Mouse (Mus musculus): Measurements from ENCODE around the gene 4930407I10Rik. TPM values are rescaled to one million over a fixed set of nuclear protein-coding genes. Genes with fewer than 3 reads are reported as not detected.

The 4930407I10Rik gene
- total RNA-seq, 2 experiments from 2014 or later, result not detected

DNA sequence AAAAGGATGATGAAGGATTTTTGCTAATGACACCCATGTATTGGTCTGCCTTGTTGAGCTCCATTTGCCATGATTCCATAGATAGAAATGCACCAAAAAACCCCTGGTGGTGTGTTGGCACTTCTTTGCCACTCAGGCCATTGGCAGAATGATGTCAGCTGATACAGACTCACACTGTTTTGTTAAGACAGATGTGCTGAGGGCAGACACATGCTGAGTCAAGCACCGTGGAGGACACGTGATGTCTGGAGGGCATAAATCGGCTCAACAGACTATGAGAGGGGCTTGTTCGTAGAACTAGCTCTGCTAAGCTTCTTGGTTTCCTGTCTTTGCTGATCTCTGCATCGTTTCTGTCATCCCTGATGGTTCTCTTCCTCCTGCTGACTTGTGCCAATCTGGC is 6.4 kb upstream of the 4930407I10Rik start:
- no peak for DNase-seq

DNA sequence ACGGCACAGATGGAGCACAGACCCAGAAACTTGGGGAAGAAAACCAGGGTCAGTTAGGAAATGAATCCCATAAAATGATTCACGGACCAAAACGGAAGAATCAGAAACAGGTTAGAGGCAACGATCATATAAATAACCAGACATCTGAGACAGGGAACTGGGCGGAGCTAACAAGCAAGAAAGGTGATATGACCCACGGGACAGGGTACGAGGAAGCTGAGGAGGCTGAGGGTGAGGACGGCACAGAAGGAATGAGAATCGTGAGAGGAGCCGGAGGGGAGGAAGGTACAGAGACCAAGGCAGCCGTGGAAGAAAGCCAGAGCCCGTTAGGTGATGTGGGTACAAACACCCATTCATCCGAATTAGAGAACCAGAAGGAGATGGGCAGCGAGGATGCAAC is 5.0 kb downstream of the 4930407I10Rik start:
- DNase-seq, result no peak

DNA sequence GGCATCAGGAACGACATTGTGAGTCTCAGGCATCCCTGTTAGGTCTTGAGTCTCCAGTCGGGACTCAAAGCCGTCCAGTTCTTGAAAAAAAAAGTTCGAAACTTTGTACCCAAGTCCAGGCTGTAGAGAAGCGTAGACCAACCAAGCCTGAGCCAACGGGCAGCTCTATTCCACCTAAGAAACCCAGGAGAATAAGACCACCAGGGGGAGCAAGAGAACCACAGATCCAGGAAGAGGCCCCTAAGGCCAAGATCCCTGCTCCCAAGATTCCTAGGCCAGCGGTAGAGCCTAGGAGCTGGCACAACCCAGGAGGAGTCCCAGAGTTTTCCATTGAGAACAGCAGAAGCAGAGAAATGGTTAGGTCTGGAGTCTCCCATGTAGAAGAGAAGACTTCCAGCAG is 6.6 kb downstream of the 4930407I10Rik start:
- peak; percentile 48 for DNase-seq

DNA sequence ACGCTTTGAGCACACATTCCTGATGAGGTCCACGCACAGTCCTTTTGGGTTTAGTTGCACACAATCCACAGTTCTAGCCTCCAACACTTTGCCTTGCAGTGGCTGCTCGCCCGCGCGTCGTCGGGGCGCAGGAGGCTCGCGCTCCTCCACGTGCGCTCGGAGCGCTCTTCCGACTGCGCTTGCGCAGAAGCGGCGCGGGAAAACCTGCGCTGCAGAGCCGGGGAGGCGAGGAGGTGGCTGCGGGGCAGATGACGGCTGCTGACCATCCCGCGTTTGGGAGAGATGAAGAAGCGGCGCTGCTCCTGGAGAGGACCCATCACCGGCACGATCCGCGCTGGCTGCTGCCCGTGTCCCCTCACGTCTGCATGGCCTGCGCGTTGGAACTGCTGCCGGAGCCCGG is 10.9 kb downstream of the 4930407I10Rik start, which contains the start of gene Mei1:
TSS of gene Mei1 (plus strand) at position 99 of the 400 bp plus-strand sequence.
- DNase-seq, result no peak

DNA sequence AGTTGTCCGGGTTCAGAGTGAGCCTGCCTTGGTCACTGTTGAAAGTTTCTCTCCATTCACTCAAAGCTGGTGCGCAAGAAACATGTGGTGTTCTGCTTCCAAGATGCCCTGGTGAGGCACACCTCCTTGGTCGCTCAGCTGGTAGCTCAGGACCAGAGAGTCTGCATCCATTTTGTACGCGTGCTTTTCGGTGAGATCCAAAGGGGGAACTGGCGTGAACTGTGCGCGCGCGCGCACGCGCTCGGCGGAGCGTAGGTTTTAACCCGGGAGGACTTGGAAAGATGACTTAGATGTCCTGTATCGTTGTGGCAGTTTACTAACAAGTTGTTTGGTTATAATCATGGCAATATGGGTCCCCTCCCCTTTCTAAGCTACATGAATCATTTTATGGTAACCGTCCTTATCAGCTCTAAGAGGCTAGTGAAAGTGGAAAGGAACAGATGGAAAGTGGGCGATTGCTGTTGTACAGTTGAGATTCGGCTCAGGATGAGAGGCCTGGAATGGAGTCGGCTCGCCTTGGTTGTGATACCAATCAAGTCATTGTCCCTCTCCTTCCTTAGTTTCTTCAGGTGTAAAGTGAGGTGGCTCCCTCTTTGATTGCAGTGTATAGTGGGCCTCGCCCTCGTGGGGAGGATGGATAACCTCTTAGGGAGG is 13.0 kb downstream of the 4930407I10Rik start:
- no peak for DNase-seq

DNA sequence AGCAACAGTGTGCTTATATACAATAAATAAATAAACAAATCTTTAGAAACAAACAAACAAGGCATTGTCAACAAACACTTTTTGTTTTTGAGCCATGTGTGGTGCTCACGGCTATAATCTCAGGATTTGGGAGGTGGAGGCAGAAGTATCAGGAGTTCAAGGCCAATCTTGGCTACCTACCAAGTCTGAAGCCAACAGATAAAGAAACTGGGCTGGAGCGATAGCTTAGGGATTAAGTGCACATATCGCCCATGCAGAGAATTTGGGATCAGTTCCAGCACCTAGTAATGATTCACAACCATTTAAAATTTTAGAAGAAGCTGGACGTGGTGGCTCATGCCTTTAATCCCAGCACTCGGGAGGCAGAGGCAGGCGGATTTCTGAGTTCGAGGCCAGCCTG is 14.5 kb downstream of the 4930407I10Rik start:
- DNase-seq, result no peak

DNA sequence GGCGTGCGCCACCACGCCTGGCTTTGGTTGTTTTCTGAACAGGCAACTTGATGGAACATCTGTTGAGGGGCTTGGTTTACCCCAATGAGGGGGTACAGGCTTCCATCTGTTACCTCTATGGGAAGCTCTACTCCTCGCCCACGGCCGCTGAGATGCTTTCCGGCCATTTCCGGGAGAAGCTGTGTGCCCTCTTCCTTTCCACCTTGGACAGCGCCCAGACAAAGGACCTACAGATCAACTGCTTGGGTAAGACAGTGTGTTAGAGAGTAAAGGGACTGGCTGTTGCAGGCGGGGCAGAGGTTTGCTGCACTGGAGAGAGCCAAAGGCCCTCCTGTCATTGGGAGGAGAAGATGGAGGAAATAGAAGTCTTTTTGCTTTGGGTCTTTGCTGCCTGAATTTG is 20.9 kb downstream of the 4930407I10Rik start:
- no peak for DNase-seq

DNA sequence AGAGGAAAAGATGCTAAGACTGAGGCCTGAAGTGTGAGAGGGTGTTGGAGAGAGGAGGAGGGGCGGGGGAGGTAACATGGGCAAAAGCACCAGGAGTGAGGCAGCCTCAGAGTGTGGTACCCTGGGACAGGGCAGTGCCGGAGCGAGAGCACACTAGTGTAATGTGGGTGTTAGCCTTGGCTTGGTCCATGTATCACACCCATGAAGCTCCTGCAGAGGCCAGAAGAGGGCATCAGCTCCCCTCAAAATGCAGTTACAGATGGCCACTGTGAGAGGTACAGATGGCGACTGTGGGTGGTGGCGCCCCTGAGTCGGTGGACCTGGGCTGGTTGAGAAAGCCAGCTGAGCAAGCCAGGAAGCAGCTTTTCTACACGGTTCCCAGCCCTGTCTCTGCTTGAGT is 22.2 kb downstream of the 4930407I10Rik start:
- DNase-seq, result peak; percentile 20

DNA sequence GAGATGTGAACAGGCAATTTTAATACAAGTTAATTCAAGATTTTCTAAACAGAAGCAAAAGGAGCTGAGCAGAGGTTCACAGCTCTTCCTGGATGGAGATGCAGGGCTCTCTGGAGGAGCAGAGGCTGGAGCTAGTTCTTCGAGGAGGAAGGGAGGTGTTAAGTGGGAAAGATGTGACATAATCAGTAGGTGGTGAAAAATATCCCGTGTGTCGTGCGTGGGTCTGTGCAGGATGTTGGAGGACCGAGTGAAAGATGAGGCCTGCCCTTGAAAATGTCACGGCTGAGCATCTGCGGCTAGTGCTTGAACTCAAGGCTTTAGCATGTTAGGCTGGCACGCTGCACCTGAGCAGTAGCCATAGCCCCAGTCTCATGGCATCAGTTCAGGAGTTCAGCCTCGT is 26.7 kb downstream of the 4930407I10Rik start:
- no peak for DNase-seq

DNA sequence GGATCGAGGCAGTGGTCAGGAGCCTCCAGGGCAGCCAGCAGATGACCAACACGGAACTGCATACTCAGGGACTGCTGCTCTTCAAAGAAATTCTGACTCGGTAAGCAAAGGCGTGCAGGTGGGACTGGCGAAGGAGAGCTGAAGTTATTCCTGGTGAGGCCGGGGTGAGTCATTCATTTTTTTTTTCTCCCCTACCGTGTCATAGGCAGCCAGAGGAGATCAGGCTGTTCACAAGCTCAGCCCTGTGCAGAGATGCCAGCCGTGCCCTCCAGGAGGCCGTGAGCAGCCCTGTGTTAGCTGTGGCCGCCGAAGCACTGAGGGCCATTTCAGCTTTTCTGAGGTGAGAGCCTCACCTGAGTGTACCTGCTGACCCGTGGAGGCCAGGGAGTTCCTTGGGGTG is 27.2 kb downstream of the 4930407I10Rik start:
- DNase-seq, result no peak

DNA sequence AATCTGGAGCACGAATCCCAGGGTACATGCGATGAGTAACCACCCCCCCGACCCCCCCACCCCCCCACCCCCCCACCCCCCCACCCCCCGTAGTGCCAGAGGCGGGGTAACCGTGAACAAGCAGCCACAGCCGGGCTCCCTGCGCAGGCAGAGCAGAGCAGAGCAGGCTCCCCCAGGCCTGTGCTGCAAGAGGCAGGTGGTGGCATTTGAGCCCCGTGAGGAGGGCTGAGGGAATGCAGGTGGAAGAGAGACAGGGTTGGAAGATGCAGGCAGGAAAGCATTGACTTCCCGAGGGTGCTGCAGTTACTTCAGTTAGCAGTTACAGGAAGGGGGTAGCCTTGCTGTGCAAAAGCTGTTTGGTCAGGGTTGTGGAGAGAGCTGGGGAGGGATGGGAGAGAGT is 28.3 kb downstream of the 4930407I10Rik start:
- DNase-seq, result no peak

DNA sequence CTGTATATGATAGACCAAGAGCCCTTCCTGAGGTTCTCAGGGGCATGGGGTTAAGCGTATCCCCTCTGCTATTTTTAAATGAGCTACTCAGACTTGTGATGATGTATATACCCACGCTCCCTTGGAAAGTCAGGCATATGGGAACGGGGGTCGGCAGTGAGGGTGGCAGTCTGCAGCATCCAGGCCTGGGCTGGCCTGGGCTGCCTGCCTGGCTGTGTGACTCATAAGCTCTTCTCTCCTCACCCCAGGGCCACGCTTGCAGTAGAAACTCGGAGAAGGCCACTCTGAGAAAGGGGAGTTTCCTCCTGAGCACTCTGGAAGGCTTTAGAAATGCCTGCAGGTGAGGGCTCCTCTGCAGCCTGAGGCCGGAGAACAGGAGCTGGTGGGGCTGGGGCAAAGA is 32.1 kb downstream of the 4930407I10Rik start:
- no peak for DNase-seq

DNA sequence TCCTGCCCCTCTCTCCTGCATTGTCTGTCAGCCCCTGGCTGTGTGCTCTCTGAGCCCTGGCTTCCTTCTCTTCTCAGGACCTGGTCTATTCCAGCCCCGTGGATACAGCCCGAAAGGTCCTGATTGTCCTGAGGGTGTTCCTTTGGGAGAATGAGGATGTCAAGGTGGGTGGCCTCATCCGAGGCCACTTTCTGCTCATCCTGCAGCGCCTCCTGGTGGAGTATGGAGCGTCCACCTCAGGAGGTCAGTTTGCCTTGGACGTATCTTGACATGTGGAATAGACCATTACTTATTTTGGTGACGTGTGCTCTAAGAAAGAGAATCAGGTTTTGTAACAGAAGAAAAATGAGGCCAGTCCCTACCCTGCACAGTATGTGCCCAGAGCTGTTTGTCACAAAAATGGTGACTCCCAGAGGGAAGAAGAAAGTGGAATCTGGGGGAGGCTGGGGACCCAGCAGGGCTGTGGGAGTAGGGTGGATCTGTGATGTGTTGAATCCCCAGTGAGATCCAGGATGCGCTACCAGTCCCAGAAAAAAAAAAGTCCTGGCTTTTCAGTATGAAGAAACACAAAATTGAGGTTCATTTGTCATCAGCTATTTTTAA is 48.1 kb downstream of the 4930407I10Rik start:
- DNase-seq, result no peak

Other genes starting within 250 kb of the 4930407I10Rik start
- gene Tob2, start 200.4 kb upstream of the 4930407I10Rik start, total RNA-seq (2021), result 10 to 100 TPM; 47.4 to 85.8 TPM
- gene Phf5a, start 187.2 kb upstream of the 4930407I10Rik start, total RNA-seq (2021), result 10 to 100 TPM; 35.3 to 40.3 TPM
- gene Aco2, start 186.8 kb upstream of the 4930407I10Rik start, total RNA-seq (2021), result 1,000 to 10,000 TPM; 1,158 to 1,247 TPM
- gene Polr3h, start 132.9 kb upstream of the 4930407I10Rik start, total RNA-seq (2021), result 1 to 10 TPM; 5.9 to 6.3 TPM
- gene Csdc2, start 122.4 kb upstream of the 4930407I10Rik start, total RNA-seq (2021), result 1 to 10 TPM; 1.8 to 2.6 TPM
- 10 to 100 TPM; 11.9 to 21.6 TPM for gene Pmm1, start 98.2 kb upstream of the 4930407I10Rik start, total RNA-seq (2021)
- not detected for gene 1700029P11Rik, start 78.6 kb upstream of the 4930407I10Rik start, total RNA-seq (2021)
- 10 to 100 TPM; 20.8 to 24.9 TPM for gene Xrcc6, start 71.3 kb upstream of the 4930407I10Rik start, total RNA-seq (2021)
- 10 to 100 TPM; 19.0 to 25.7 TPM for gene Desi1, start 25.3 kb upstream of the 4930407I10Rik start, total RNA-seq (2021)
- 10 to 100 TPM; 44.6 to 48.5 TPM for gene Snu13, start 11.6 kb upstream of the 4930407I10Rik start, total RNA-seq (2021)
- under 1 TPM; 0.08 to 0.24 TPM for gene Mei1, start 10.8 kb downstream of the 4930407I10Rik start, total RNA-seq (2021)
- 10 to 100 TPM in 1 of 2 experiments, 1 to 10 TPM in 1; 8.0 to 16.5 TPM for gene Ccdc134, start 68.8 kb downstream of the 4930407I10Rik start, total RNA-seq (2021)
- gene Srebf2, start 88.0 kb downstream of the 4930407I10Rik start, total RNA-seq (2021), result 10 to 100 TPM; 12.1 to 14.1 TPM
- gene Shisa8, start 153.7 kb downstream of the 4930407I10Rik start, total RNA-seq (2021), result not detected
- gene Tnfrsf13c, start 165.2 kb downstream of the 4930407I10Rik start, total RNA-seq (2021), result not detected
- gene Cenpm, start 185.6 kb downstream of the 4930407I10Rik start, total RNA-seq (2021), result under 1 TPM in 1 of 2 experiments, not detected in 1; 0.75 TPM
- gene 1500009C09Rik, start 193.2 kb downstream of the 4930407I10Rik start, total RNA-seq (2021), result not detected
- gene Sept3, start 215.7 kb downstream of the 4930407I10Rik start, total RNA-seq (2021), result under 1 TPM; 0.54 to 1.00 TPM
- gene Wbp2nl, start 239.8 kb downstream of the 4930407I10Rik start, total RNA-seq (2021), result not detected